In the genomic region with DNA sequence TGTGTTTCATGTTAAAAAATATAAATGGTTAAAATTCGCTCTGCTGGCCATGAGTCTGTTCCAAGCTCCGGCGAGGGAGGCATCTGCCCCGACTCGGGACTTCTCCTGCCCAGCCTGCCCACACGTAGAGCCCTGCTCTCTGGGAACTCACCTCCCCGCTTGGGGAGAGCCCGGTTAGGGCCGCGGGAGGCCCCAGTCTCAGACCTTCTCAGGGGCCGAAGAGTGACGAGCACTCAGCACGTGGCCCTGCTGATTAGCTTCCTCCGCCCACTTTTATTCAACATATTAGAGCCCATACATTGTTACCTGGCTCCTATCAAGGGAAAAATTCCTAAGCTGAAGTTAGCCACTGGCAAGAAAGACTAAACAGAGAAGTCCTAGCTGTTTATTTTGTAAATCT, we compare ENCODE assay signal across 11 mouse cellular contexts. TPM values are rescaled to one million over a fixed set of nuclear protein-coding genes. Genes with fewer than 3 reads are reported as not detected.
A peak's percentile ranks its signal among the peaks of the same experiment; 100 is the strongest.
DNase-seq lines count a peak whose midpoint lies in the region; ATAC-seq lines count a peak whose summit lies in the region.
"Had no signal": no experiment of that assay in that cellular context is flagged by ENCODE, and none has a peak within 500 bp of the region (broad histone marks: within the 10 kb centered on the region; RNA-seq: fewer than 3 reads in every experiment).

No protein-coding gene starts in this region.

- WGBS in midbrain, embryonic 10.5 days = 86% methylated on average over 14 of the region's 14 CpGs
- 90% methylated on average over 14 of the region's 14 CpGs for WGBS in hindbrain, embryonic 13.5 days

- H3K36me3 ChIP-seq in midbrain, embryonic 10.5 days = no peaks in the 10 kb centered on the region
- H3K36me3 ChIP-seq in hindbrain, embryonic 13.5 days = no peaks in the 10 kb centered on the region
- H3K36me3 ChIP-seq: heart, embryonic 15.5 days had no signal

- no peaks in the 10 kb centered on the region for H3K27me3 ChIP-seq in midbrain, embryonic 10.5 days (ENCODE audit: low read depth, poor library complexity, severe bottlenecking)
- no peaks in the 10 kb centered on the region for H3K27me3 ChIP-seq in hindbrain, embryonic 13.5 days
- H3K27me3 ChIP-seq: heart, embryonic 15.5 days had no signal

- peak; percentile 69 for DNase-seq in retina, embryonic 14.5 days (ENCODE audit: low spot score)
- no peak for DNase-seq in retina, postnatal 1 day
- DNase-seq in adrenal gland, postnatal 10 days = peak; percentile 34
- peak; percentile 12 for DNase-seq in gastrocnemius, postnatal 25 days
- DNase-seq in left cerebral cortex, adult 18-20 months (ENCODE audit: low spot score in 2 of 2) = peak; percentile 1
- peak; percentile 35 to 63 for DNase-seq in spleen, postnatal 4 days (ENCODE audit: low spot score in 2 of 2)
- no peak for DNase-seq in midbrain, embryonic 10.5 days (ENCODE audit: low spot score)

- H3K4me3 ChIP-seq in midbrain, embryonic 10.5 days = no peak overlapping the region
- H3K4me3 ChIP-seq in hindbrain, embryonic 13.5 days = no peak overlapping the region
- H3K4me3 ChIP-seq: heart, embryonic 15.5 days had no signal

- ATAC-seq in hindbrain, embryonic 13.5 days (ENCODE audit: low FRiP score) = no peak

- H3K27ac ChIP-seq in midbrain, embryonic 10.5 days (replicated peaks) = no peak overlapping the region
- H3K27ac ChIP-seq in hindbrain, embryonic 13.5 days = no peak overlapping the region
- H3K27ac ChIP-seq: heart, embryonic 15.5 days; macrophage had no signal

- H3K4me1 ChIP-seq in midbrain, embryonic 10.5 days = no peaks in the 10 kb centered on the region
- no peaks in the 10 kb centered on the region for H3K4me1 ChIP-seq in hindbrain, embryonic 13.5 days (replicated peaks)
- H3K4me1 ChIP-seq: heart, embryonic 15.5 days had no signal

- H3K9ac ChIP-seq in hindbrain, embryonic 13.5 days = no peak overlapping the region
- H3K9ac ChIP-seq: heart, embryonic 15.5 days had no signal

- no peak overlapping the region for H3K4me2 ChIP-seq in hindbrain, embryonic 13.5 days
- H3K4me2 ChIP-seq: heart, embryonic 15.5 days had no signal

- peaks cover 53% of the 10 kb centered on the region for H3K9me3 ChIP-seq in midbrain, embryonic 10.5 days (replicated peaks)
- peaks cover 27% of the 10 kb centered on the region for H3K9me3 ChIP-seq in hindbrain, embryonic 13.5 days

RNA-seq across cellular contexts. Expression of a gene that starts 51.0 kb away (rescaled TPM):
- not detected for total RNA-seq in adrenal gland, postnatal 10 days (2021)
- not detected for total RNA-seq in gastrocnemius, postnatal 25 days (2021)
- total RNA-seq in left cerebral cortex, adult 18-20 months (2021) = not detected
- polyA plus RNA-seq in midbrain, embryonic 10.5 days (2016; fragmentation: Nextera tagmentation; extraction: Ambion mirVana) = not detected in 2 replicates
- polyA plus RNA-seq in hindbrain, embryonic 13.5 days (2015; fragmentation: Nextera tagmentation; extraction: Ambion mirVana) = not detected in 2 replicates
- polyA plus RNA-seq: heart, embryonic 15.5 days; macrophage; stomach, embryonic 14.5 days had no signal

RNA-seq across cellular contexts. Expression of a gene that starts 54.3 kb away (rescaled TPM):
- under 1 TPM; 0.63 to 0.79 TPM for total RNA-seq in adrenal gland, postnatal 10 days (2021)
- not detected for total RNA-seq in gastrocnemius, postnatal 25 days (2021)
- total RNA-seq in left cerebral cortex, adult 18-20 months (2021) = 1 to 10 TPM; 1.7 to 2.2 TPM
- polyA plus RNA-seq in midbrain, embryonic 10.5 days (2016; fragmentation: Nextera tagmentation; extraction: Ambion mirVana) = not detected in 2 replicates
- not detected in 2 replicates for polyA plus RNA-seq in hindbrain, embryonic 13.5 days (2015; fragmentation: Nextera tagmentation; extraction: Ambion mirVana)
- polyA plus RNA-seq: stomach, embryonic 14.5 days had no signal

Comparison
In these comparisons a context has a peak if more than half of its experiments do, and no peak if none do; other contexts are left out.
1. DNase-seq: peak in retina, embryonic 14.5 days (single experiment), adrenal gland, postnatal 10 days (single experiment), gastrocnemius, postnatal 25 days (single experiment), left cerebral cortex, adult 18-20 months (2 of 2) and spleen, postnatal 4 days (2 of 2); none in retina, postnatal 1 day (single experiment) and midbrain, embryonic 10.5 days (single experiment).